Mouse (Mus musculus): ENCODE measurements around the gene Pfn1. TPM values are rescaled to one million over a fixed set of nuclear protein-coding genes. Genes with fewer than 3 reads are reported as not detected.

The Pfn1 gene
- polyA plus RNA-seq, 1 experiment = 113 TPM

- no peak for TF ChIP-seq POLR2A (IDR thresholded peaks at IDR 0.05; ENCODE audit: control insufficient read depth, low read depth, low read length)
- no peak for TF ChIP-seq CTCF (IDR thresholded peaks at IDR 0.05; ENCODE audit: control insufficient read depth, insufficient read depth, insufficient replicate concordance, low read depth, low read length)
- peaks cover 12% of the 10 kb centered on the region for H3K4me1 ChIP-seq (ENCODE audit: control insufficient read depth, insufficient read depth, low read length)
- H3K27ac ChIP-seq (ENCODE audit: control insufficient read depth, insufficient read depth, low read depth, low read length) = no peak overlapping the region
- H3K36me3 ChIP-seq (ENCODE audit: control insufficient read depth, insufficient read depth, low read length) = no peaks in the 10 kb centered on the region
- H3K4me3 ChIP-seq (ENCODE audit: control insufficient read depth, low read depth, low read length) = no peak overlapping the region
- no peaks in the 10 kb centered on the region for H3K27me3 ChIP-seq (ENCODE audit: control insufficient read depth, insufficient read depth, low read length)
Observed at GRCm38 (mm10) chr11:70644564-70645103, 9.8 kb downstream of the Pfn1 start.

DNA sequence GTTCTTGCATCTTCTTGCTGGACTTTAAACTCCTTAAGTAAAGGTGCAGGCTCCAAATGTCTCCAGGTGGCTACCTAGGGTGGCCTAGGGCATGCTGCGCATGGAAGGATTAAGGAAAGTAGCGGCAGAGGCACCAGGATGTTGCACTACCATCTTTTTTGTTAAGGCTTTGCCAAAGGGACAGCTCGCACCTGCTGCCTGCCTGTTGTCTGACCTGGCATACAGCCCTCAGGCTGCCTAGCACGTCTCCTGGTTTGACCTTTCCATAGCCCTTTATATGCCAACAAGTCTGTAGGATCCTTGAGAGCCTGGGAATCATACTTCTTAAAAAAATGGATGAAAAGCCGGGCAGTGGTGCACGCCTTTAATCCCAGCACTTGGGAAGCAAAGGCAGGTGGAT lies 11.4 kb downstream of the Pfn1 start:
- Histone ChIP-seq H3K4me3 (ENCODE audit: control insufficient read depth, low read depth, low read length) (no peak overlapping the region), H3K36me3 (ENCODE audit: control insufficient read depth, insufficient read depth, low read length) (no peaks in the 10 kb centered on the region), H3K4me1 (ENCODE audit: control insufficient read depth, insufficient read depth, low read length) (peaks cover 12% of the 10 kb centered on the region), H3K27me3 (ENCODE audit: control insufficient read depth, insufficient read depth, low read length) (no peaks in the 10 kb centered on the region), H3K27ac (ENCODE audit: control insufficient read depth, insufficient read depth, low read depth, low read length) (no peak overlapping the region)
- TF ChIP-seq CTCF (IDR thresholded peaks at IDR 0.05; ENCODE audit: control insufficient read depth, insufficient read depth, insufficient replicate concordance, low read depth, low read length) (no peak), POLR2A (IDR thresholded peaks at IDR 0.05; ENCODE audit: control insufficient read depth, low read depth, low read length) (no peak)

GRCm38 (mm10) chr11:70641241-70641640 lies 13.2 kb downstream of the Pfn1 start:
- TF ChIP-seq CTCF (IDR thresholded peaks at IDR 0.05; ENCODE audit: control insufficient read depth, insufficient read depth, insufficient replicate concordance, low read depth, low read length) (no peak), POLR2A (IDR thresholded peaks at IDR 0.05; ENCODE audit: control insufficient read depth, low read depth, low read length) (no peak)
- H3K36me3 ChIP-seq (ENCODE audit: control insufficient read depth, insufficient read depth, low read length) = no peaks in the 10 kb centered on the region
- no peak overlapping the region for H3K4me3 ChIP-seq (ENCODE audit: control insufficient read depth, low read depth, low read length)
- no peaks in the 10 kb centered on the region for H3K27me3 ChIP-seq (ENCODE audit: control insufficient read depth, insufficient read depth, low read length)
- no peak overlapping the region for H3K27ac ChIP-seq (ENCODE audit: control insufficient read depth, insufficient read depth, low read depth, low read length)
- H3K4me1 ChIP-seq (ENCODE audit: control insufficient read depth, insufficient read depth, low read length) = peaks cover 3% of the 10 kb centered on the region

DNA sequence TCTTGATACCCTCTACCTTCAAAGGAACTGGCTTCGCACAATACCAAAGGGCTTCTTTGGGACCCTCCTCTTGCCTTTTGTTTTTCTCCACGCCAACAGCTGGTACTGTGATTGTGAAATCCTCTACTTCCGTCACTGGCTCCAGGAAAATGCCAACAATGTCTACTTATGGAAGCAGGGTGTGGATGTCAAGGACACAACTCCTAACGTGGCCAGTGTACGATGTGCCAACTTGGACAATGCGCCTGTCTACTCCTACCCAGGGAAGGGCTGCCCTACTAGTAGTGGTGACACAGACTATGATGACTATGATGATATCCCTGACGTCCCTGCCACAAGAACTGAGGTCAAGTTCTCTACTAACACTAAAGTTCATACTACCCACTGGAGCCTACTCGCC lies 14.5 kb downstream of the Pfn1 start:
- H3K36me3 ChIP-seq (ENCODE audit: control insufficient read depth, insufficient read depth, low read length) = no peaks in the 10 kb centered on the region
- no peak overlapping the region for H3K4me3 ChIP-seq (ENCODE audit: control insufficient read depth, low read depth, low read length)
- H3K27ac ChIP-seq (ENCODE audit: control insufficient read depth, insufficient read depth, low read depth, low read length) = no peak overlapping the region
- TF ChIP-seq CTCF (IDR thresholded peaks at IDR 0.05; ENCODE audit: control insufficient read depth, insufficient read depth, insufficient replicate concordance, low read depth, low read length) = no peak
- no peak for TF ChIP-seq POLR2A (IDR thresholded peaks at IDR 0.05; ENCODE audit: control insufficient read depth, low read depth, low read length)
- H3K4me1 ChIP-seq (ENCODE audit: control insufficient read depth, insufficient read depth, low read length) = no peaks in the 10 kb centered on the region
- H3K27me3 ChIP-seq (ENCODE audit: control insufficient read depth, insufficient read depth, low read length) = no peaks in the 10 kb centered on the region

DNA sequence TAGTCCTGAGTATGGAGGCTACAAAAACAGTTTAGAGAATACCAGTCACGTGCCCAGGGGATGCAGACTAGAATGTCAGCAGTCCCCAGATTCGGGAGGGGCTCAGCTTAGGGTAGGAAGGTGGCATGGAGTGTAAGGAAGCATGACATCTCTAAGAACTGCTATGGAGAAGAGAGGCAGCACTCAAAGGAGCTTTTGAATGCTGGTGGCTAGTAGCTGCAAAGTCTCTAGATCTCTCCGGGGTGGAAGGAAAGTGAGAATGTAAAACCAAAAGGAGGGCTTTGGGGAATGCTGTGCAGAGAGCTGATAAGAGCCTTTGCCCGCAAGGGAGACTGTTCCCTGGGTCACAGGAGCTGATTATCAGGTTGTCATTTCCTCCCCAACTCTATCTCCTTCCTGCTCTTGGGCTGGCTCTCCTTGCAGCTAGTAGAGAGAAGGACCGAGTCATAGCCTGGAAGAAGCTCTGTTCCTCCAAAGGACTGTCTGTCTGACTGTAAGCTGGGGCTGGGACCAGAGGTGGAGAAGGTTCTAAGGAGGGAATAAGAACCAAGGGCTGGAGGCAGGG lies 15.6 kb downstream of the Pfn1 start, which contains the start of gene Gp1ba:
Gp1ba (plus strand) TSS at position 409 of the 565 bp plus-strand sequence.
- Histone ChIP-seq H3K4me1 (ENCODE audit: control insufficient read depth, insufficient read depth, low read length) (no peaks in the 10 kb centered on the region), H3K27ac (ENCODE audit: control insufficient read depth, insufficient read depth, low read depth, low read length) (no peak within 1 kb of the TSS), H3K4me3 (ENCODE audit: control insufficient read depth, low read depth, low read length) (no peak within 1 kb of the TSS), H3K27me3 (ENCODE audit: control insufficient read depth, insufficient read depth, low read length) (no peaks in the 10 kb centered on the region), H3K36me3 (ENCODE audit: control insufficient read depth, insufficient read depth, low read length) (no peaks in the 10 kb centered on the region)
- TF ChIP-seq POLR2A (IDR thresholded peaks at IDR 0.05; ENCODE audit: control insufficient read depth, low read depth, low read length) (no peak), CTCF (IDR thresholded peaks at IDR 0.05; ENCODE audit: control insufficient read depth, insufficient read depth, insufficient replicate concordance, low read depth, low read length) (no peak)

GRCm38 (mm10) chr11:70638293-70638692 lies 16.2 kb downstream of the Pfn1 start:
- H3K27me3 ChIP-seq (ENCODE audit: control insufficient read depth, insufficient read depth, low read length) = no peaks in the 10 kb centered on the region
- no peaks in the 10 kb centered on the region for H3K36me3 ChIP-seq (ENCODE audit: control insufficient read depth, insufficient read depth, low read length)
- no peaks in the 10 kb centered on the region for H3K4me1 ChIP-seq (ENCODE audit: control insufficient read depth, insufficient read depth, low read length)
- no peak overlapping the region for H3K27ac ChIP-seq (ENCODE audit: control insufficient read depth, insufficient read depth, low read depth, low read length)
- no peak overlapping the region for H3K4me3 ChIP-seq (ENCODE audit: control insufficient read depth, low read depth, low read length)
- TF ChIP-seq CTCF (IDR thresholded peaks at IDR 0.05; ENCODE audit: control insufficient read depth, insufficient read depth, insufficient replicate concordance, low read depth, low read length) = no peak
- TF ChIP-seq POLR2A (IDR thresholded peaks at IDR 0.05; ENCODE audit: control insufficient read depth, low read depth, low read length) = no peak

DNA sequence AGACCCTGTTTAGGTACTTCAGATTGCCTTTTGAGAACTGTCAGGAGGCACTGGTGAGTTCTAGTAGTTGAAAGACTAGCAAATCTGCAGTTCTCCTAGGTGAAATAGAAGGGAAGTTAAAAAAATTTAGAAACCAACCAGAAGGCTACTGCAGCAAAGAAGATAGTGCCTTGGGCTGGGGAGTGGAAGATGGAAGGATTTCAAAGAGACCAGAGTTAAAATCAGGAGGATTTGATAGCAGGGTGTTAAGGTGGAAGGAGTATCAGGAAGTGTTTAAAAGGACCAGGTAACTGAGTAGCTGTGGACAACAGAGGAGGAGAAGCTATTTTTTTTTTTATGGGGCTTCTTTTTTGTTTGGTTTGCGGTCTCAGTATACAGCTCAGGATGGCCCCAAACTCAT lies 16.7 kb downstream of the Pfn1 start:
- Histone ChIP-seq H3K4me1 (ENCODE audit: control insufficient read depth, insufficient read depth, low read length) (no peaks in the 10 kb centered on the region), H3K27me3 (ENCODE audit: control insufficient read depth, insufficient read depth, low read length) (no peaks in the 10 kb centered on the region), H3K36me3 (ENCODE audit: control insufficient read depth, insufficient read depth, low read length) (no peaks in the 10 kb centered on the region), H3K27ac (ENCODE audit: control insufficient read depth, insufficient read depth, low read depth, low read length) (no peak overlapping the region), H3K4me3 (ENCODE audit: control insufficient read depth, low read depth, low read length) (no peak overlapping the region)
- TF ChIP-seq CTCF (IDR thresholded peaks at IDR 0.05; ENCODE audit: control insufficient read depth, insufficient read depth, insufficient replicate concordance, low read depth, low read length) = no peak
- no peak for TF ChIP-seq POLR2A (IDR thresholded peaks at IDR 0.05; ENCODE audit: control insufficient read depth, low read depth, low read length)
